Mouse (Mus musculus) stomach, postnatal 0 days (tissue): ENCODE data around the gene Rab43. TPM values are rescaled to one million over a fixed set of nuclear protein-coding genes. Genes with fewer than 3 reads are reported as not detected.

Experiments used
- ATAC-seq: fragments of 200-750 bp; cut with Nextera tagmentation; 2 replicates; pipeline ENCODE4 v1.8.0; 2017; ENCODE audit not compliant: low FRiP score, low TSS enrichment
- DNase-seq: peaks from one replicate; pipeline ENCODE4 v3.0.0-alpha.2; 2016; ENCODE audit warnings: low spot score
- H3K27ac ChIP-seq: fragments of 300-500 bp; sonication (generic); replicated peaks from 2 replicates; pipeline ENCODE4 v1.5.1; 2014; ENCODE audit warnings: mild to moderate bottlenecking, control low read depth
- H3K27me3 ChIP-seq: fragments of 300-500 bp; sonication (generic); 2 replicates; pipeline ENCODE4 v1.6.1; 2014; ENCODE audit warnings: low read length; ENCODE audit not compliant: control insufficient read depth, insufficient read depth
- H3K36me3 ChIP-seq: fragments of 300-500 bp; sonication (generic); 2 replicates; pipeline ENCODE4 v1.6.1; 2014; ENCODE audit warnings: low read length, mixed read lengths; ENCODE audit not compliant: control insufficient read depth, insufficient read depth
- H3K4me1 ChIP-seq: fragments of 300-500 bp; sonication (generic); replicated peaks from 2 replicates; pipeline ENCODE4 v1.6.1; 2014; ENCODE audit warnings: antibody characterized with exemption; ENCODE audit not compliant: control insufficient read depth, insufficient read depth
- H3K4me2 ChIP-seq: fragments of 300-500 bp; sonication (generic); replicated peaks from 2 replicates; pipeline ENCODE4 v1.6.1; 2014; ENCODE audit warnings: low read depth, mild to moderate bottlenecking, control low read depth, moderate library complexity
- H3K4me3 ChIP-seq: fragments of 300-500 bp; sonication (generic); 2 replicates; pipeline ENCODE4 v1.5.1; 2014; ENCODE audit warnings: low read depth, low read length, control low read depth
- H3K9ac ChIP-seq: fragments of 300-500 bp; sonication (generic); 2 replicates; pipeline ENCODE4 v1.6.1; 2014; ENCODE audit warnings: mild to moderate bottlenecking, low read length, control low read depth, mixed read lengths
- H3K9me3 ChIP-seq: fragments of 300-500 bp; sonication (generic); 2 replicates; pipeline ENCODE4 v1.6.1; 2016; ENCODE audit warnings: low read length; ENCODE audit not compliant: control insufficient read depth
- CTCF ChIP-seq: IDR thresholded peaks from 2 replicates; pipeline ENCODE4 v1.5.1; 2016; ENCODE audit warnings: antibody characterized with exemption, low read depth, mild to moderate bottlenecking, moderate library complexity
- EP300 ChIP-seq: optimal IDR thresholded peaks from 2 replicates; pipeline ENCODE3; 2016; ENCODE audit warnings: antibody characterized with exemption
- WGBS: fragments of 180-500 bp; shearing (Covaris S2); extraction: QIAGEN DNeasy Blood & Tissue Kit; methylation state at CpG from one replicate; pipeline ENCODE4 v1.1.7; 2014; 5-methylcytosine and 5-hydroxymethylcytosine counted together
- polyA plus RNA-seq: library from polyadenylated mRNA; unstranded; fragments of >200 nt; fragmentation: Nextera tagmentation; extraction: Ambion mirVana; gene quantifications from 2 replicates; pipeline ENCODE4 v1.2.1, GENCODE M21; 2015

Rab43 gene
- polyA plus RNA-seq, 1 experiment from 2014 or later, result 12.6 TPM

DNA sequence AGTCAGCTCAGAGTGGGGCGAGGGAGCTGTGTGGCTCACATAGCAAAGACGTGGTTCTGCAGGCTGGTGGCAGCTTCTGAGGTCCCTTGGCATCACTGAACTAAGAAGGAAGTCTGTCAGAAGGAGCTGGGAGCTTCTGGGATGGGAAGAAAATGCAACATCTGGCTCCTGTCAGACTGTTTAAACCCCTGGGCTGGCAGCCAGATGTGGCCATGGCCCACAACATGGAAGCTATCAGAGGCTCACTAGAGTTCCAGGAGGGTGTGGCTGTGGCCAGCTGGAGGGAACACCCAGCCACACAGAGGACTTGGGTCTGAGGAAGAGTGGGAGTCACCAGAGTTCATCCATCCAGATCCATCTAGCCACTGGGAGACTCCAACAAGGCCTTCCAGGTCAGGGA is 65.1 kb downstream of the Rab43 start:
- Histone ChIP-seq H3K27me3 (no peaks in the 10 kb centered on the region), H3K4me2 (no peak overlapping the region), H3K27ac (no peak overlapping the region), H3K9ac (no peak overlapping the region), H3K9me3 (no peaks in the 10 kb centered on the region), H3K4me1 (no peaks in the 10 kb centered on the region), H3K4me3 (no peak overlapping the region), H3K36me3 (no peaks in the 10 kb centered on the region)
- TF ChIP-seq CTCF (no peak), EP300 (no peak)
- 51% methylated on average over 2 of the region's 2 CpGs for WGBS
- DNase-seq (no peak), ATAC-seq (peak; percentile 36; the same call in 1 of the 2 replicates)

GRCm38 (mm10) chr6:87746059-87746458 is 65.9 kb downstream of the Rab43 start:
- WGBS, result 44% methylated on average over 3 of the region's 3 CpGs
- no peak overlapping the region for H3K27ac ChIP-seq
- no peaks in the 10 kb centered on the region for H3K27me3 ChIP-seq
- no peak overlapping the region for H3K9ac ChIP-seq
- no peak overlapping the region for H3K4me3 ChIP-seq
- ATAC-seq (no peak), DNase-seq (no peak)
- no peak overlapping the region for H3K4me2 ChIP-seq
- no peaks in the 10 kb centered on the region for H3K36me3 ChIP-seq
- TF ChIP-seq CTCF (no peak), EP300 (no peak)
- H3K9me3 ChIP-seq, result no peaks in the 10 kb centered on the region
- no peaks in the 10 kb centered on the region for H3K4me1 ChIP-seq

DNA sequence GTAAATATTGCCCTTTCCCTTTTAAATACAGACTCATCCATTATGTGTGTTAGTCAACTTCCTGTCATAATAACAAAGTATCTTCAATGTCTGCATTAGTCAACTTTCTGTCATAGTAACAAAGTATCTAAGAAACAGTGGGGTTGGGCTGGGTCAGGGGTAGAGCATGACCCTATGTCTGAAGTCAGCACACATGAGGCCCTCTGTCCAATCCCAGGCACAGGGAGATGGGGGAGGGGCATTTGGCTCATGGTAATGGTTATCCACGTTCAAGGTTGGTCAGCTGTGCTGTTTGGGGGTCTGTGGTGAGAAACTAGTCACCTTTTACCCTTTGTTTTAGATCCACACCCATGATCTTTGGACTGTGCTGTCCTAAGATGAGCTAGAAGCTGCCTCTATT is 66.7 kb downstream of the Rab43 start:
- DNase-seq (no peak), ATAC-seq (no peak)
- H3K4me3 ChIP-seq, result no peak overlapping the region
- WGBS, result 26% methylated on average over 1 of the region's 1 CpGs
- no peak overlapping the region for H3K9ac ChIP-seq
- no peaks in the 10 kb centered on the region for H3K36me3 ChIP-seq
- no peak overlapping the region for H3K27ac ChIP-seq
- H3K27me3 ChIP-seq, result no peaks in the 10 kb centered on the region
- H3K4me2 ChIP-seq, result no peak overlapping the region
- H3K9me3 ChIP-seq, result no peaks in the 10 kb centered on the region
- no peaks in the 10 kb centered on the region for H3K4me1 ChIP-seq
- TF ChIP-seq CTCF (no peak), EP300 (no peak)

GRCm38 (mm10) chr6:87744632-87745031 is 67.3 kb downstream of the Rab43 start:
- Histone ChIP-seq H3K9ac (no peak overlapping the region), H3K4me2 (no peak overlapping the region), H3K36me3 (no peaks in the 10 kb centered on the region), H3K4me3 (no peak overlapping the region), H3K27me3 (no peaks in the 10 kb centered on the region), H3K4me1 (no peaks in the 10 kb centered on the region), H3K27ac (no peak overlapping the region), H3K9me3 (no peaks in the 10 kb centered on the region)
- ATAC-seq, result no peak
- TF ChIP-seq EP300 (no peak), CTCF (no peak)
- 80% methylated on average over 3 of the region's 3 CpGs for WGBS
- no peak for DNase-seq

GRCm38 (mm10) chr6:87743281-87743680 is 68.7 kb downstream of the Rab43 start:
- Histone ChIP-seq H3K4me1 (no peaks in the 10 kb centered on the region), H3K4me3 (no peak overlapping the region), H3K36me3 (no peaks in the 10 kb centered on the region), H3K27ac (no peak overlapping the region), H3K27me3 (no peaks in the 10 kb centered on the region), H3K4me2 (no peak overlapping the region), H3K9me3 (no peaks in the 10 kb centered on the region), H3K9ac (no peak overlapping the region)
- TF ChIP-seq EP300 (no peak), CTCF (no peak)
- DNase-seq (no peak), ATAC-seq (no peak)
- WGBS, result 73% methylated on average over 5 of the region's 5 CpGs

GRCm38 (mm10) chr6:87742804-87743203 is 69.2 kb downstream of the Rab43 start:
- peak; percentile 56 for TF ChIP-seq CTCF
- no peak for TF ChIP-seq EP300
- Histone ChIP-seq H3K9ac (no peak overlapping the region), H3K9me3 (no peaks in the 10 kb centered on the region), H3K4me3 (no peak overlapping the region), H3K27ac (peak overlapping the region; percentile 49; the same call in 1 of the 2 replicates), H3K4me2 (no peak overlapping the region), H3K27me3 (no peaks in the 10 kb centered on the region), H3K4me1 (no peaks in the 10 kb centered on the region), H3K36me3 (no peaks in the 10 kb centered on the region)
- DNase-seq (no peak), ATAC-seq (no peak)
- WGBS, result 78% methylated on average over 5 of the region's 5 CpGs
